Mouse (Mus musculus) liver, embryonic 14.5 days (tissue): ENCODE results near the gene Ankfn1.

ENCODE experiments used
- CTCF ChIP-seq: IDR thresholded peaks from 2 replicates; pipeline ENCODE4 v1.5.1; 2016; ENCODE audit warnings: antibody characterized with exemption, low read depth, control low read depth
- EP300 ChIP-seq: IDR thresholded peaks from 2 replicates; pipeline ENCODE4 v1.6.1; 2016; ENCODE audit warnings: antibody characterized with exemption, low read depth

DNA sequence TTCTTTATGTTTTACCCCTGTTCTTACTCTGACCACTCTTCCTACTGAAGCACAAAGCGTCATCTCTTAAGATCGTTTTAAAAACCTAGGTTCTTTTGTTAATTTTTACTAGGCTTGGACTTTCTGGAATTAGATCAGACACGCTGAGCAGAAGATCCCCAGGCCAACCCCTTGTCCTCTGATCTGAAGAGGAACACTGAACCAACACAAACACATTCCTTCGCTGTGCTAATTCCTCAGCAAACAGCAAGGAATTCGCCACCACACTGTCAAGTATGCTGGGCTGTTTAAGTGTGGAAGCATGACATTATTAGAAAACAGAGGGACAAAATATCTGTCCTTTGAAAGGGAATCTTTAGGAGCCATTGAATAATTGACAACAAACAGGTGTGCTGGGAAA, 300.5 kb downstream of the Ankfn1 start:
- no peak for TF ChIP-seq CTCF
- TF ChIP-seq EP300: no peak
